Mouse (Mus musculus) hindbrain, embryonic 10.5 days (tissue): ENCODE data around the gene Otos. TPM values are rescaled to one million over a fixed set of nuclear protein-coding genes. Genes with fewer than 3 reads are reported as not detected.
A peak's percentile ranks its signal among the peaks of the same experiment; 100 is the strongest.

Source experiments
- DNase-seq: peaks from one replicate; pipeline ENCODE4 v3.0.0-alpha.2; 2017; ENCODE audit warnings: low spot score
- H3K27ac ChIP-seq: fragments of 300-500 bp; sonication (generic); 2 replicates; pipeline ENCODE4 v1.5.1; 2016; ENCODE audit warnings: mild to moderate bottlenecking, moderate library complexity
- H3K27me3 ChIP-seq: fragments of 300-500 bp; sonication (generic); 2 replicates; pipeline ENCODE4 v1.6.1; 2016; ENCODE audit warnings: mild to moderate bottlenecking; ENCODE audit not compliant: poor library complexity, insufficient read depth, severe bottlenecking
- H3K36me3 ChIP-seq: fragments of 300-500 bp; sonication (generic); 2 replicates; pipeline ENCODE4 v1.6.1; 2016; ENCODE audit warnings: mild to moderate bottlenecking, moderate library complexity
- H3K4me1 ChIP-seq: fragments of 300-500 bp; sonication (generic); replicated peaks from 2 replicates; pipeline ENCODE4 v1.6.1; 2016; ENCODE audit warnings: mild to moderate bottlenecking
- H3K4me3 ChIP-seq: fragments of 300-500 bp; sonication (generic); 2 replicates; pipeline ENCODE4 v1.5.1; 2016; ENCODE audit warnings: mild to moderate bottlenecking, moderate library complexity
- H3K9me3 ChIP-seq: fragments of 300-500 bp; sonication (generic); 2 replicates; pipeline ENCODE4 v1.6.1; 2016; ENCODE audit warnings: mild to moderate bottlenecking, moderate library complexity
- WGBS: fragments of 180-500 bp; shearing (Covaris S2); methylation state at CpG from one replicate; pipeline ENCODE4 v1.1.7; 2016; 5-methylcytosine and 5-hydroxymethylcytosine counted together
- polyA plus RNA-seq: library from polyadenylated mRNA; unstranded; fragments of >200 nt; fragmentation: Nextera tagmentation; extraction: Ambion mirVana; gene quantifications from 2 replicates; pipeline ENCODE4 v1.2.1, GENCODE M21; 2016

Gene Otos
- polyA plus RNA-seq, 1 experiment from 2014 or later, result 0.07 TPM

GRCm38 (mm10) chr1:92669430-92669829 lies 20.8 kb upstream of the Otos start:
- Histone ChIP-seq H3K4me3 (no peak overlapping the region), H3K27me3 (no peaks in the 10 kb centered on the region), H3K4me1 (no peaks in the 10 kb centered on the region), H3K9me3 (peaks cover 4% of the 10 kb centered on the region; the same call in 1 of the 2 replicates), H3K36me3 (no peaks in the 10 kb centered on the region), H3K27ac (no peak overlapping the region)
- no peak for DNase-seq
- WGBS, result 97% methylated on average over 3 of the region's 3 CpGs

- no peak for DNase-seq
- H3K27ac ChIP-seq, result no peak overlapping the region
- H3K4me1 ChIP-seq, result no peaks in the 10 kb centered on the region
- H3K27me3 ChIP-seq, result no peaks in the 10 kb centered on the region
- WGBS, result 87% methylated on average over 6 of the region's 6 CpGs
- H3K4me3 ChIP-seq, result no peak overlapping the region
- H3K36me3 ChIP-seq, result no peaks in the 10 kb centered on the region
- peaks cover 4% of the 10 kb centered on the region; the same call in 1 of the 2 replicates for H3K9me3 ChIP-seq
These were observed 18.5 kb upstream of the Otos start for GRCm38 (mm10) chr1:92667106-92667505.

GRCm38 (mm10) chr1:92659392-92659791 lies 10.8 kb upstream of the Otos start:
- peaks cover 4% of the 10 kb centered on the region; the same call in 1 of the 2 replicates for H3K27me3 ChIP-seq
- H3K36me3 ChIP-seq, result no peaks in the 10 kb centered on the region
- no peak overlapping the region for H3K27ac ChIP-seq
- 71% methylated on average over 5 of the region's 5 CpGs for WGBS
- H3K4me1 ChIP-seq, result no peaks in the 10 kb centered on the region
- H3K4me3 ChIP-seq, result no peak overlapping the region
- DNase-seq, result no peak
- H3K9me3 ChIP-seq, result no peaks in the 10 kb centered on the region

- WGBS, result 83% methylated on average over 11 of the region's 11 CpGs
- Histone ChIP-seq H3K4me3 (no peak overlapping the region), H3K36me3 (no peaks in the 10 kb centered on the region), H3K27ac (no peak overlapping the region), H3K4me1 (no peaks in the 10 kb centered on the region), H3K27me3 (peaks cover 4% of the 10 kb centered on the region; the same call in 1 of the 2 replicates), H3K9me3 (no peaks in the 10 kb centered on the region)
- no peak for DNase-seq
These were observed 8.6 kb upstream of the Otos start for GRCm38 (mm10) chr1:92657025-92657820.

GRCm38 (mm10) chr1:92654676-92655075 lies 6.0 kb upstream of the Otos start:
- H3K4me1 ChIP-seq, result no peaks in the 10 kb centered on the region
- peaks cover 8% of the 10 kb centered on the region for H3K27me3 ChIP-seq
- 74% methylated on average over 2 of the region's 2 CpGs for WGBS

GRCm38 (mm10) chr1:92653179-92653578 lies 4.5 kb upstream of the Otos start:
- H3K36me3 ChIP-seq, result no peaks in the 10 kb centered on the region
- peaks cover 4% of the 10 kb centered on the region for H3K27me3 ChIP-seq
- no peak for DNase-seq
- H3K27ac ChIP-seq, result no peak overlapping the region
- H3K4me1 ChIP-seq, result peaks cover 4% of the 10 kb centered on the region
- H3K4me3 ChIP-seq, result no peak overlapping the region
- 86% methylated on average over 3 of the region's 3 CpGs for WGBS
- H3K9me3 ChIP-seq, result no peaks in the 10 kb centered on the region

More at GRCm38 (mm10) chr1:92654676-92655075, 6.0 kb upstream of the Otos start:
- no peak for DNase-seq
- Histone ChIP-seq H3K36me3 (no peaks in the 10 kb centered on the region), H3K27ac (no peak overlapping the region), H3K4me3 (no peak overlapping the region), H3K9me3 (no peaks in the 10 kb centered on the region)

GRCm38 (mm10) chr1:92651467-92651866 lies 2.8 kb upstream of the Otos start:
- Histone ChIP-seq H3K27me3 (peaks cover 7% of the 10 kb centered on the region), H3K4me3 (no peak overlapping the region), H3K4me1 (peaks cover 11% of the 10 kb centered on the region), H3K9me3 (no peaks in the 10 kb centered on the region), H3K36me3 (no peaks in the 10 kb centered on the region), H3K27ac (no peak overlapping the region)
- WGBS, result 62% methylated on average over 3 of the region's 3 CpGs
- no peak for DNase-seq

GRCm38 (mm10) chr1:92648197-92648596 lies 444 bp downstream of the Otos start:
- Histone ChIP-seq H3K27me3 (peaks cover 16% of the 10 kb centered on the region), H3K9me3 (no peaks in the 10 kb centered on the region), H3K4me3 (0 out of 2 replicates have a peak overlapping the region, but pooled peaks have one; percentile 9), H3K4me1 (peaks cover 13% of the 10 kb centered on the region), H3K36me3 (no peaks in the 10 kb centered on the region), H3K27ac (no peak overlapping the region)
- DNase-seq, result no peak
- 52% methylated on average over 10 of the region's 10 CpGs for WGBS

GRCm38 (mm10) chr1:92647752-92648151 lies 889 bp downstream of the Otos start:
- Histone ChIP-seq H3K27me3 (peaks cover 16% of the 10 kb centered on the region), H3K27ac (no peak overlapping the region; the same call in 1 of the 2 replicates), H3K9me3 (no peaks in the 10 kb centered on the region), H3K36me3 (no peaks in the 10 kb centered on the region), H3K4me1 (peaks cover 16% of the 10 kb centered on the region), H3K4me3 (0 out of 2 replicates have a peak overlapping the region, but pooled peaks have one; percentile 9)
- 12% methylated on average over 8 of the region's 8 CpGs for WGBS
- DNase-seq, result peak; percentile 84

GRCm38 (mm10) chr1:92647026-92647425 lies 1.6 kb downstream of the Otos start:
- Histone ChIP-seq H3K4me3 (no peak overlapping the region), H3K27me3 (peaks cover 16% of the 10 kb centered on the region), H3K9me3 (no peaks in the 10 kb centered on the region), H3K27ac (no peak overlapping the region), H3K36me3 (no peaks in the 10 kb centered on the region), H3K4me1 (peaks cover 23% of the 10 kb centered on the region)
- no peak for DNase-seq
- WGBS, result 74% methylated on average over 4 of the region's 4 CpGs

GRCm38 (mm10) chr1:92646601-92647000 lies 2.0 kb downstream of the Otos start:
- Histone ChIP-seq H3K36me3 (no peaks in the 10 kb centered on the region), H3K4me3 (no peak overlapping the region), H3K27ac (no peak overlapping the region), H3K9me3 (no peaks in the 10 kb centered on the region), H3K27me3 (peaks cover 16% of the 10 kb centered on the region), H3K4me1 (peaks cover 27% of the 10 kb centered on the region)
- no peak for DNase-seq
- 86% methylated on average over 7 of the region's 7 CpGs for WGBS

GRCm38 (mm10) chr1:92646111-92646510 lies 2.5 kb downstream of the Otos start:
- Histone ChIP-seq H3K36me3 (no peaks in the 10 kb centered on the region), H3K4me3 (no peak overlapping the region), H3K4me1 (peaks cover 28% of the 10 kb centered on the region), H3K27me3 (peaks cover 16% of the 10 kb centered on the region), H3K27ac (no peak overlapping the region), H3K9me3 (no peaks in the 10 kb centered on the region)
- 59% methylated on average over 2 of the region's 2 CpGs for WGBS
- no peak for DNase-seq

- H3K4me1 ChIP-seq, result peaks cover 40% of the 10 kb centered on the region
- no peaks in the 10 kb centered on the region for H3K9me3 ChIP-seq
- H3K27me3 ChIP-seq, result peaks cover 13% of the 10 kb centered on the region
- WGBS, result 81% methylated on average over 5 of the region's 5 CpGs
- no peak overlapping the region for H3K4me3 ChIP-seq
- H3K36me3 ChIP-seq, result 0 out of 2 replicates have a peak, but pooled peaks cover 2% of the 10 kb centered on the region
- no peak for DNase-seq
- H3K27ac ChIP-seq, result no peak overlapping the region
These were observed 3.7 kb downstream of the Otos start for GRCm38 (mm10) chr1:92644916-92645315.
